Mouse (Mus musculus) megakaryocyte, embryonic 14.5 days (primary cell): Measurements from ENCODE around the gene Mettl3. TPM values are rescaled to one million over a fixed set of nuclear protein-coding genes. Genes with fewer than 3 reads are reported as not detected.

Experiments
- H3K27me3 ChIP-seq: replicated peaks from 2 replicates; pipeline ENCODE3; 2012; ENCODE audit warnings: inconsistent platforms
- H3K36me3 ChIP-seq: replicated peaks from 2 replicates; pipeline ENCODE3; 2012; ENCODE audit warnings: low read length, inconsistent platforms, mixed read lengths
- H3K4me1 ChIP-seq: 2 replicates; pipeline ENCODE4 v1.6.1; 2012; ENCODE audit warnings: inconsistent platforms
- H3K4me3 ChIP-seq: replicated peaks from 2 replicates; pipeline ENCODE3; 2012; ENCODE audit warnings: moderate library complexity, mild to moderate bottlenecking, inconsistent platforms
- H3K9me3 ChIP-seq: 2 replicates; pipeline ENCODE4 v1.6.1; 2012; ENCODE audit warnings: inconsistent platforms
- FLI1 ChIP-seq: IDR thresholded peaks from 2 replicates; pipeline ENCODE4 v1.6.1; 2012; ENCODE audit warnings: low read length, inconsistent platforms, mixed read lengths
- GATA1 ChIP-seq: IDR thresholded peaks from 3 replicates; pipeline ENCODE4 v1.6.1; 2012; ENCODE audit warnings: mixed read lengths, low read length, inconsistent platforms, borderline replicate concordance
- polyA plus RNA-seq: library from polyadenylated mRNA; stranded (reverse); fragments of >175 nt; gene quantifications from 2 replicates; pipeline ENCODE4 v1.2.3, GENCODE M21; 2012; ENCODE audit warnings: low replicate concordance; ENCODE audit not compliant: insufficient read depth

The Mettl3 gene
- polyA plus RNA-seq, 1 experiment = 2.5 TPM

DNA sequence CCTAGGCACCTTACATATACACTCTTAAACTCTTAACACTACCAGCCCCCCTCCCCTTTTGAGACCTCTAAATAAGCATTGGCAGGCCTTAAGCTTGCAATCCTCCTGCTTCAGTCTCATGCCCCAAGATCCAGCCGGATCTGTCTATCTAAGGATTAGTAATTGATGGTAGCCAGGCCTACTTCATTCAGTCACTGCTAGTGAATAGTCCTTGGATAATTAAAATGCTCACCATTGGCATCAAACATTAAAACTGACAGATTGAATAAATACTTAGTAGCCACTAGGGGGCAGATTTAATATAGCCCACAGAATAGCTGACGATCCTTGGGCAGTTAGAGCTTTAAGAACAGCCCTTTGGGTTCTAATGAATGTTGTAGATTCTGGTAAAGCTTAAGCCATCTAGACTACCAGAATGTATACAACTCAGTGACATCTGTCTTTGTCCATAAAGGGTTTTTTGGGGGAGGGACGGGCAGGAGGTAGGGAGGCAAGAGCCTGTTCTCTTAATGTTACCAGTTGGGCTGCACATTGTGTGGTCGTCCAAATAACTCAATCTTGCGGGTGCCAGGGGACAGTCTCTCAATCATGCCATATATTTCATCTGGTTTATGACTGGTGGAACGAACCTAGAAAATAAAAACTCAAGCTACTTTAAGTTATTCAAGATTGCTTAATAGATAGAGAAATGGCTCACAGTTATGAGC is 9.2 kb downstream of the Mettl3 start:
- Histone ChIP-seq H3K9me3 (no peaks in the 10 kb centered on the region), H3K36me3 (peaks cover 94% of the 10 kb centered on the region)

DNA sequence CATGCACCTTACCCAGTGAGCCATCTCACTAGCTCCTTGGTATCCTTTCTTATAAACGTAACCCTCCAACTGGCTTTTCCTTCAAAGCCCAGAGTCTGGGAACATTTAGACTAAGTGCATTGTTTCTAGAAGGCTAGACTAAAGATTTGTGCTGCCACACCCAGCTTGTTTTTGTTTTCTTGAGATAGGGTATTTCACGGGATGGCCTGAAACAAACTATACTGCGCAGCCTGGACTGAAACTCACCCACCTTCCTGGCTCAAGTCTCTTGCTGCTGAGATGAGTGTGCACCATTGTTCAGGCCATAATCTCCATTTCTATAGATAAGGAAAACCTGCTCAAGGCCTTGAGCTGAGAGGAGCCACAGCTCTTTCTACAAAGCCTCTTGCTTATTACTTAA is 20.7 kb downstream of the Mettl3 start:
- Histone ChIP-seq H3K27me3 (no peaks in the 10 kb centered on the region), H3K4me3 (no peak overlapping the region), H3K9me3 (no peaks in the 10 kb centered on the region), H3K36me3 (peaks cover 62% of the 10 kb centered on the region), H3K4me1 (peaks cover 27% of the 10 kb centered on the region)
- TF ChIP-seq FLI1 (no peak), GATA1 (no peak)

More for the DNA sequence above, 9.2 kb downstream of the Mettl3 start:
- H3K4me1 ChIP-seq = no peaks in the 10 kb centered on the region
- no peaks in the 10 kb centered on the region for H3K27me3 ChIP-seq
- no peak for TF ChIP-seq GATA1
- TF ChIP-seq FLI1 = no peak
- H3K4me3 ChIP-seq = no peak overlapping the region

DNA sequence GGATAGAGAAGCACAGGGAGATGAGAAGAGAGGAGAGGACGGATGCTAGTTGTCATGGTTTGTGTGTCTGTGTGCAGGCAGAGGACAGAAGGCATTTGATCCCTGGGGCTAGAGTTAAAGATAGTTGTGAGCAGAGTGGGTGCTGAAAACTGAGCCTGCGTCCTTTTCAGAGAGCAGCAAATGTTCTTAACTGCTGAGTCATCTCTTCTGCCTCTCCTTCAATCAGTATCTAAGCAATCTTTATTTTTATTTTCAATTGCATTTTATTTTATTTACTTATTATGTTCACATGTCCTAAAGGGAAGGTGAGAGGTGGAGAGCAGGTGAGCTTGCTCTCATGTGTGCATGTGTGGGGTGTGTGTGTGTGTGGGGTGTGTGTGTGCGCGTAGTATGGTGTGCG is 21.3 kb downstream of the Mettl3 start:
- Histone ChIP-seq H3K4me1 (peaks cover 27% of the 10 kb centered on the region), H3K9me3 (no peaks in the 10 kb centered on the region), H3K36me3 (peaks cover 58% of the 10 kb centered on the region), H3K27me3 (no peaks in the 10 kb centered on the region), H3K4me3 (peak overlapping the region; percentile 28)
- no peak for TF ChIP-seq GATA1
- no peak for TF ChIP-seq FLI1

DNA sequence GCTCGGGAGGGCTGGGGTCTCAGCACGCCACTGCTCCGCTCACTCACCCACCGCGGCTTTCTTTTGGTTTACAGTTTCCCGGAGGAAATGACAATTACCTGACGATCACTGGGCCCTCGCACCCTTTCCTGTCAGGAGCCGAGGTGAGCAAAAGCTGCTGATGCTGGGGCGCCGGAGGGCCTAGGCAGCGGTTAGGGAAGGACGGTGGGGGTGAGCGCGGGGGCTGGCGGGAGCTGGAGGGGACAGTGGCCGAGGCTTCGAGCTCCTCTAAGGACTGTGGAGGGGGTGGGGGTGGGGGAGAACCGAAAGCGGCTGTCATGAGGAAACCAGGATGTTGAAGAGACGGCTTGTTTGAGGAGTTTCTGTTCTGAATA is 25.2 kb downstream of the Mettl3 start:
- Histone ChIP-seq H3K4me3 (peak overlapping the region; percentile 98), H3K4me1 (peaks cover 30% of the 10 kb centered on the region), H3K36me3 (peaks cover 30% of the 10 kb centered on the region), H3K9me3 (no peaks in the 10 kb centered on the region), H3K27me3 (no peaks in the 10 kb centered on the region)
- TF ChIP-seq GATA1 (no peak), FLI1 (no peak)

DNA sequence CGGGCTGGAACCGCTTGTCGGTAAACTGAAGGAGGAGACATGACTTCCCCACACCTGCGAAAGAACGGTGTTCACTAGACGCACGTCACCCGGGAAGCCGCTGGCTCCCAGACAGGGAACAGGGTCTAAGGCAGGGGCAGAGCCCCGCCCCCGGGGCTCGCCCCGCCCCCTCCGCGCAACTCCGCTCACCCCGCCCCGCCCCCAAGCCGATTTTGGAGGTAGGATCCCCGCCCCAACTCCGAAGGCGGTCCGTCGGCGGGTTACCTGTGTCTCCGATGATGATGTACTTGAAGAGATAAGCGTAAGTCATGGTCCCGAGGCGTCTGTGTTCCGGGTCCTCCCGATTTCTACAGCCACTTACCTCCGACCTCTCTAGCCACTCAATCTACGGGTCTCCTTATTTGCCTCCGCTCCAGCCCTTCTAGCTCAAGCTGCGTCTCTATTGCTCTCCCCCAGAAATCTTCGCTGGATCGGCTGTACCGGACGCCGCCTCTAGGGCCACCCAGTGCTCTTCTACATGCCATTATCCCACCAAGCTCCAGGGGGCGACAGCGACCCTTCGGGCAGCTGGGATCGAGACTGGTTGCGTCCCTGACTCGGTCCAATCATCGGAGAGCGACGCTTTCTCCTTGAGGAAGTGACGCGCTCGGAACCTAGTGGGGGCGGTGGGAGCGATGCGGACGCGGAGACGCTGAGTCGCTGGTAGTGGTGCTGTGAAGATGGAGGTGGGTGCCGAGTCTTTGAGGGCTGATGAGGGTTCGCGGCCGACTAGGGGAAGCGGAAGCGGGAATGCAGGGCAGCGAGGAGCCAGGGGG is 25.8 kb downstream of the Mettl3 start, which contains the start of the genes Tox4 and Rab2b:
Gene Tox4, plus strand, starts transcription at position 215 of the 815 bp plus-strand sequence.
Gene Rab2b, minus strand, starts transcription at position 614 of the 815 bp plus-strand sequence.
- H3K4me3 ChIP-seq = peak within 1 kb of the TSS; percentile 98
- H3K4me1 ChIP-seq = peaks cover 28% of the 10 kb centered on the region
- peaks cover 30% of the 10 kb centered on the region for H3K36me3 ChIP-seq
- TF ChIP-seq GATA1 = no peak
- no peak for TF ChIP-seq FLI1
- H3K27me3 ChIP-seq = no peaks in the 10 kb centered on the region
- no peaks in the 10 kb centered on the region for H3K9me3 ChIP-seq

DNA sequence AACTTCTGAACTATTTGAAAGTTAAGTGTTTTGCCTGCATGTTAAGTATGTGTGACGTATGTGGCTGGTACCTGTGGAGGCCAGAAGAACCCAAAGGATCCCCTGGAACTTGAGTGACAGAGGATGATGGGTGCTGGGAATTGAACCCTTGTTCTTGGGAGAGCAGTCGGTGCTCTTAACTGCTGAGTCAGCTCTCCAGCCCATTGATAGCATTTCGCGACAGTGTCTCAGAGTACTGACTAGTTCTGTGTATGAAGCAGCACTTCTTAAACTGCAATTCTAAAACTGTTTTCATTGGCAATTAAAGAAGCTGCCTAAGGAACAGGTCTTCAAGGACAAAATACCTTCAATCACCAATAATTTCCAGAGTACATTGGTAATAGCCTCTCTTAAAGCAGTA is 27.7 kb downstream of the Mettl3 start:
- H3K4me1 ChIP-seq = peaks cover 15% of the 10 kb centered on the region; the same call in 1 of the 2 replicates
- no peak overlapping the region for H3K4me3 ChIP-seq
- TF ChIP-seq FLI1 = no peak
- TF ChIP-seq GATA1 = no peak
- peaks cover 29% of the 10 kb centered on the region for H3K36me3 ChIP-seq
- no peaks in the 10 kb centered on the region for H3K27me3 ChIP-seq
- H3K9me3 ChIP-seq = no peaks in the 10 kb centered on the region

DNA sequence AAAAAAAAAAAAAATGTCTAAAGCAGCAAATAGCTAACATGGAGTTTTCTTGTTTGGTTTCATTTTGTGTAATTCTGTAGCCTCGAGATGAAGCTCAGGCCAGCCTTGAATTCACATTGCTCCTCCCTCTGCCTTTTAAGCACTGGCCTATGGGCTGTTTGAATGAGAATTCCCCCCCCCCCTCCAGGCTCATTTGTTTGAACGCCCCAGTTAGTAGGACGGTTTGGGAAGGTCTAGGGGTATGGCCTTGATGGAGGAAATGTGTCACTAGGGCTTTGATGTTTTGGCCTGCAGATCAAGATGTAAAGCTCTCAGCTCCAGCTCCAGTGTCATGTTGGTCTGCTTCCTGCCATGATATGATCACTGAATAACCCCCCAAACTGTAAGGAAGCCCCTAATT is 32.1 kb downstream of the Mettl3 start:
- no peaks in the 10 kb centered on the region for H3K9me3 ChIP-seq
- H3K27me3 ChIP-seq = no peaks in the 10 kb centered on the region
- H3K36me3 ChIP-seq = peaks cover 36% of the 10 kb centered on the region
- no peak overlapping the region for H3K4me3 ChIP-seq
- H3K4me1 ChIP-seq = peaks cover 7% of the 10 kb centered on the region; the same call in 1 of the 2 replicates
- TF ChIP-seq FLI1 (no peak), GATA1 (no peak)

DNA sequence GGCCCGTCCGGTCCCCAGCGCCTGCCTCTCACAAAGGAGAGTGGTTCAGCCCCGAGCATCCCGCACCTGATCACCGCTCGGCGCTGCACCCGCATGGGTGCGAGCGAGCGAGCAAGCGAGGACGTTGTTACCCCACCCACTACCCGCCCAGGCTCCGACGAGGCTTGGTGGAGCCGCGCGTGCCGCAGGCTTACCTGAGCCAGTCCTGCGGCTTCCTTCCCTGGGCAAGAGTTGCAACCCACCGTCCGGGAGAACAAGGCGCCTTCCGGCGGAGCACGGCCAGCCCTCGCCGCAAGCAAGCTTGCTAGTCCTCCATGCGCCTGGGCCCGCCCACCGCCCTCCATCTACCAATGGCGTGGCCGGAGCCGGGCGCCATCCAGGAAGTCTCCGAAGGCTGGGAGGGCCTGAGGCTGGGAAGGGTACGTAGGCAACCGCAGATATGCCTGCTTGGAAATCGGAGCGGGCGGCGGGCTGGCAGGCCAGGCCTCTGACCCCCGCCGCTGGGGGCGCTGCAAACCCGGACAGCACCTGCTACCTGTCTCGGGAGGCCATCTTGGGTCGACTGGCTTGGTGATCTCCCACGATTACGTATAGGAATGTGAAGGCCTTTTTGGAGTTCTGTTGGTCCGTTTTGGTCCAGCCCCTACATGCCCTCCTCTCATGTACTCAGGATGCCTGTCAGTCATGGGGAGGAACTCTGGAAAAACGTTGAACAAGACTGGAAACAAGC is 47.3 kb downstream of the Mettl3 start, which contains the start of gene Chd8:
Gene Chd8, minus strand, starts transcription at position 297 of the 730 bp plus-strand sequence.
- Histone ChIP-seq H3K4me3 (peak within 1 kb of the TSS; percentile 98), H3K36me3 (peaks cover 10% of the 10 kb centered on the region), H3K9me3 (no peaks in the 10 kb centered on the region), H3K4me1 (peaks cover 32% of the 10 kb centered on the region), H3K27me3 (no peaks in the 10 kb centered on the region)
- TF ChIP-seq FLI1 (no peak), GATA1 (no peak)

DNA sequence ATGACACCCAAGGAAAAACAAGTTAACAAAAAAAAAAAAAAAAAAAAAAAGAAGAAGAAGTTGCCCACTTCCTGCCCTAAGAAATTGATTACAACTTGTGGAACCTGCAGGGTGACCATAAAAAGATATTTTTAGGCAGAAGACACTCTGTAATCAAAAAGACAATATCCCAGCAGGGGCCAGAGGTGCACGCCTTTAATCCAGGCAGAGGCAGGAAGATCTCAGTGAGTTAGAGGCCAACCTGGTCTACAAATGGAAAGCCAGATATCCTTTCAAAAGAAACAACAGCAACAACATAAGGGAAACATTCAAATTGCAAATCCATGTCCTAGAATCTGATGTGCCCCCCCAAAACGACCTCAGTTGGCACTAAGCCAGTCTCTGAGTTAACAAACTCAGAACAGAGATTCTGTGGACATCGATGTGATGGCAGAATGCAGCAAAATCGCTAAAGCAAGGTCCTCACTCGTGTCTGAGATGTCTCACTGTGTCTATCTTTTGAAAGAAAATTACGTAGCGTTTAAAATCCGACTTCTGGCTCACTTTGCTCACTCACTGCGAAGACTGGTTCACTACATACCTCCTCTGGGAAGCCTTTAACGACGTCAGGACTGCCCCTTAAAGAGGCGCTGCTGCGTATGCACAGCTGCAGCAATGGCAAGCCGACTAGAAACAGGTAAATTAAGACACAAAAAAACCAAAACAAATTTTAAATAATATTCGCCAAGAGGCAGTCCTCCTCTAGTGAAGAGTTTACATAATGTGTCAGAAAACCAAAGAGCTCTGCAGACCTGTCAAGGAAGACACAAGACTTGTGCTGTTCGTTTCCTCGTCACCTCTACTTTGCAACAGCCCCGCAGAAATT is 48.4 kb downstream of the Mettl3 start:
- Histone ChIP-seq H3K4me3 (peak overlapping the region; percentile 98), H3K36me3 (peaks cover 4% of the 10 kb centered on the region), H3K27me3 (no peaks in the 10 kb centered on the region), H3K4me1 (peaks cover 41% of the 10 kb centered on the region), H3K9me3 (no peaks in the 10 kb centered on the region)
- no peak for TF ChIP-seq FLI1
- TF ChIP-seq GATA1 = no peak
